In the genomic region with DNA sequence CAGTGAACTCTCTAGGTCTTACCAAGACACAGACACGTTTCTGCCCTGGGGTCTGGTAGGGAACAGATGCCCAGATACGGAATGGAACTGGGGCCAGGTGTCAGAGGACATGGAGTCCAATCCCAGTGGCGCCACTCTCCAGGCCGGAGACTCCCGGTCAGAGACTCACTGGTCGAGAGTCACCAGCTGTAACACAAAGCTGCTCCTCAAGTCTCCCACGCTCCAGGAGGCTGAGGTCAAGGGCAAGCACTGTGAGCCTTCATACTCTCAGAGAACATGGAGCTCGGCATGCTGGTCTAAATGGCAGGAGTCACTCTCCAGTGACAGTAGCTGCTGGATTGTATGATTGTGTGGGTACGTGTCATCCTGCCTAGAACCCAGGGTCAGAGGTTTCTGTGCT, we compare ENCODE assay signal across 28 mouse cellular contexts. TPM values are rescaled to one million over a fixed set of nuclear protein-coding genes. Genes with fewer than 3 reads are reported as not detected.
DNase-seq lines count a peak whose midpoint lies in the region; ATAC-seq and TF ChIP-seq lines count a peak whose summit lies in the region.
"Had no signal": no experiment of that assay in that cellular context is flagged by ENCODE, and none has a peak within 500 bp of the region (broad histone marks: within the 10 kb centered on the region; RNA-seq: fewer than 3 reads in every experiment).

No protein-coding gene starts in this region.

- no peak for ATAC-seq in stomach, embryonic 15.5 days (ENCODE audit: insufficient read depth, low FRiP score, low read depth)
- ATAC-seq in frontal cortex, adult (ENCODE audit: low TSS enrichment): no peak
- ATAC-seq: forebrain, embryonic 15.5 days had no signal

- H3K27me3 ChIP-seq in stomach, embryonic 15.5 days (replicated peaks): no peaks in the 10 kb centered on the region
- H3K27me3 ChIP-seq: forebrain, embryonic 15.5 days; limb, embryonic 15.5 days; Patski had no signal

- H3K4me2 ChIP-seq in stomach, embryonic 15.5 days: no peak overlapping the region
- H3K4me2 ChIP-seq: forebrain, embryonic 15.5 days; heart, embryonic 12.5 days; hindbrain, embryonic 13.5 days; limb, embryonic 15.5 days; liver, embryonic 13.5 days; lung, embryonic 14.5 days had no signal

- H3K36me3 ChIP-seq in stomach, embryonic 15.5 days: no peaks in the 10 kb centered on the region
- H3K36me3 ChIP-seq: forebrain, embryonic 15.5 days; heart, embryonic 12.5 days; hindbrain, embryonic 13.5 days; limb, embryonic 15.5 days; liver, embryonic 13.5 days had no signal

- no peaks in the 10 kb centered on the region for H3K9me3 ChIP-seq in stomach, embryonic 15.5 days
- H3K9me3 ChIP-seq: forebrain, embryonic 15.5 days; heart, embryonic 12.5 days; hindbrain, embryonic 13.5 days; limb, embryonic 15.5 days; liver, embryonic 13.5 days had no signal

- no peak for TF ChIP-seq CTCF in lung, adult 2 months (IDR thresholded peaks at IDR 0.05; ENCODE audit: insufficient read depth, low read length)

- TF ChIP-seq POLR2A in lung, adult 2 months (IDR thresholded peaks at IDR 0.05; ENCODE audit: borderline replicate concordance, extremely low read depth, low read depth, low read length): no peak

- no peak overlapping the region for H3K4me3 ChIP-seq in lung, adult 2 months (replicated peaks; ENCODE audit: extremely low read depth, low read depth, low read length)
- H3K4me3 ChIP-seq in stomach, embryonic 15.5 days (replicated peaks): no peak overlapping the region
- H3K4me3 ChIP-seq: forebrain, embryonic 15.5 days; gastrocnemius, adult 2 months; heart, embryonic 12.5 days; hindbrain, embryonic 13.5 days; limb, embryonic 15.5 days; liver, embryonic 13.5 days had no signal

- H3K4me1 ChIP-seq in lung, adult 2 months (ENCODE audit: control insufficient read depth, insufficient read depth, low read length): peaks cover 4% of the 10 kb centered on the region; the same call in 1 of the 2 replicates
- peaks cover 26% of the 10 kb centered on the region for H3K4me1 ChIP-seq in stomach, embryonic 15.5 days

- WGBS in lung, adult 2 months: 69% methylated on average over 9 of the region's 9 CpGs
- WGBS in stomach, embryonic 15.5 days: 60% methylated on average over 9 of the region's 9 CpGs

- peak overlapping the region; percentile 26; the same call in 1 of the 2 replicates for H3K27ac ChIP-seq in stomach, embryonic 15.5 days
- H3K27ac ChIP-seq: forebrain, embryonic 15.5 days; gastrocnemius, adult 2 months; hindbrain, embryonic 13.5 days; limb, embryonic 15.5 days; liver, embryonic 13.5 days; macrophage had no signal

- H3K9ac ChIP-seq in stomach, embryonic 15.5 days: no peak overlapping the region
- H3K9ac ChIP-seq: forebrain, embryonic 15.5 days; heart, embryonic 12.5 days; hindbrain, embryonic 13.5 days; limb, embryonic 15.5 days; liver, embryonic 13.5 days; lung, embryonic 14.5 days had no signal

- DNase-seq in kidney, adult 11 months: peak; percentile 11
- no peak for DNase-seq in kidney, adult 18-20 months
- DNase-seq in lung, postnatal 10 days: peak; percentile 62
- no peak for DNase-seq in lung, adult 2 months
- DNase-seq in kidney, postnatal 14 days: peak; percentile 37
- DNase-seq: adrenal gland, postnatal 14 days; cerebellum, adult 11 months; cerebellum, adult 9-10 months; cerebellum, postnatal 36 days; gastrocnemius, adult 2 months; gastrocnemius, postnatal 36 days; heart, adult 18-20 months; heart, postnatal 4 days; layer of hippocampus, postnatal 36 days; liver, embryonic 13.5 days; midbrain, embryonic 14.5 days; right cerebral cortex, postnatal 14 days; thymus, adult 18-20 months; thymus, postnatal 25 days had no signal

RNA-seq across cellular contexts. Expression of a gene that starts 3.5 kb away (rescaled TPM):
- 116 and 137 TPM in 2 replicates for polyA plus RNA-seq in lung, adult 2 months (2012; rRNA removed)
- polyA plus RNA-seq in stomach, embryonic 15.5 days (2015; fragmentation: Nextera tagmentation; extraction: Ambion mirVana): 209 and 235 TPM in 2 replicates
- polyA plus RNA-seq: macrophage had no signal

Comparison
In these comparisons a context has a peak if more than half of its experiments do, and no peak if none do; other contexts are left out.
1. DNase-seq: peak in kidney, adult 11 months (single experiment), lung, postnatal 10 days (single experiment) and kidney, postnatal 14 days (single experiment); none in kidney, adult 18-20 months (single experiment) and lung, adult 2 months (single experiment).